Mouse (Mus musculus) lung, postnatal 0 days (tissue): ENCODE data around the gene Cd46.

Experiments
- CTCF ChIP-seq: IDR thresholded peaks from 2 replicates; pipeline ENCODE4 v1.5.1; 2016; ENCODE audit warnings: antibody characterized with exemption, mild to moderate bottlenecking
- EP300 ChIP-seq: IDR thresholded peaks from 2 replicates; pipeline ENCODE4 v1.6.1; 2016; ENCODE audit warnings: antibody characterized with exemption, mild to moderate bottlenecking, control low read depth

- TF ChIP-seq CTCF (no peak), EP300 (no peak)
Measured at GRCm38 (mm10) chr1:195006267-195006666, 85.8 kb downstream of the Cd46 start.
